Mouse (Mus musculus) heart, postnatal 0 days (tissue): ENCODE measurements at regions not wholly inside any gene's neighbourhood (a gene's known extent, or its start where the extent isn't known, plus 50 kb on each side); places are given as distances from the start of the nearest gene placed in this dataset.

Experiments
- CTCF ChIP-seq: IDR thresholded peaks from 2 replicates; pipeline ENCODE4 v1.5.1; 2016; ENCODE audit warnings: antibody characterized with exemption, control low read depth, low read depth
- EP300 ChIP-seq: IDR thresholded peaks from 2 replicates; pipeline ENCODE4 v1.6.1; 2016; ENCODE audit warnings: antibody characterized with exemption, low read depth

DNA sequence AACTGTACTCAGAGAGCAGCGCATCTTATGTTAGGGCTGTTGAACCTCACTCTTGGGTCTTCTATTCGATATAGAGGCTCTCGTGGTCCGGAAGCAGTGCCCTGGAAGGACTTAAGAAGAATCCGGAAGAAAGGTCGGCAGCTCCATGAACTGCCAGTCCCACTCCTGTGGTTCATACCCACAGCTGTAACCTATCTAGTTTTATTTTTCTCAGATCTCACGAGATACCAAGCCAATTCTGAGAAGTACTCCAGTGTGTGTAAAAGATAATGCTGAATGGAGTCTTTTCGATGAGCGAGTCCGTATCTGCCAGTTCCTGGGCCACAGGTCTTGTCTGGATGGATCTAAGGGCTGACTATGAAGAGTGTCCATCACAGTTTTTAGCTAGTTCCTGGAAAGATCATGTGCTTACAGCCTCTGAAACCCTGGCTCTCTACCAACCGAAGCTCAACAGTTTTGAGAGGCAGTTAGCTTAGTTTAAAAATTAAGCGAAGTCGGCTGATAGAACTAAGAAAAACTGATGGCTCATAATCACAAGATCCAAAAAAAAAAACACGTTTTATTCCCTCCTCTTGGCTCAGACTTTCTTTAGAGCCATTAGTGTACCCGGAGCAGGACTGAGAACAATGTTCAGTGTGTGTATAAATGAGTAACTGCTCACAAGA is 86.5 kb upstream of the Abca1 start:
- no peak for TF ChIP-seq CTCF
- no peak for TF ChIP-seq EP300
